In the genomic region with DNA sequence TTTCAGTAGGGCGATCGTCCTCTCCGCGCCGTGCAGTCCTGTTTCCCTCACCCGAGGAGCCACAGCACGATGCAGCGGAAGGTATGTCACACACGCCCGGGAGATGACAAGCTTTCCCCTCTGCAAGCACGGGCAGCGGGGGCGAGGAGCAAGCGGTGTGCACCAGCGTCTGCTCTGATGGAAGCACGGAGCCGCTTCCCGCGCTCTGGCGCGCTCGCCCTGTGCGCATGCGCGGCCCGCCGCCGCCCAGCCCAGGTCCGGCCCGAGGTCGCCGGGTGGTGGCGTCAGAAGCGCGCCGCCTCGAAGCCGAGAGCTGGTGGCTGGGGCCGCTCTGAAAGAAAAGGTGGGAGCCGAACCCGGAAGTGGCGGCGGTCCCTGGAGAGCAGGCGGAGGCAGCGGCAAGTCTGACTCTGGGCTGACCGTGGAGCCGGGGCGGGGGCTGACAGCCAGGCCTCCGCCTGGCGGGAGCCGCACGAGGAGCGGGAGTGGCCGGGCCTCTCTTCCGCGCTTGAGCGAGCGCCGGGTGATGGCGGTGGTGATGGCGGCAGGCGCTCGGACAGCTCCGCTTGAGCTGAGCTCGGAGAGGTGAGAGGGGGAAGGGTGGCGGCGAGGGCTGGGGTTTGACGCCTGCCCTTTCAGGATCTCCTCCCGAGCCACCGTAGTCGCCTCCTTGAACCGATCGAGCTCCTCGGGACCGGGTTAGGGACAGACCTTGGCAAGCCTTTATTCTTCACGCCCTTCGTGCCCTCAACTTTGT, we compare ENCODE assay signal across 8 mouse cellular contexts. TPM values are rescaled to one million over a fixed set of nuclear protein-coding genes. Genes with fewer than 3 reads are reported as not detected.
DNase-seq lines count a peak whose midpoint lies in the region; ATAC-seq lines count a peak whose summit lies in the region.

A gene (minus strand): TSS at position 221 of the 757 bp plus-strand sequence.
A gene (plus strand): TSS at position 295 of the 757 bp plus-strand sequence.

- DNase-seq in Muller cell, postnatal 12 days (ENCODE audit: inconsistent ontology term): peak; percentile 96
- peak; percentile 96 for DNase-seq in cerebellum, adult 9-11 months
- peak; percentile 87 to 93 for DNase-seq in frontal cortex, postnatal 10 days (ENCODE audit: low spot score in 2 of 2)
- peak; percentile 91 for DNase-seq in layer of hippocampus, postnatal 14 days (ENCODE audit: low spot score in 2 of 2)
- DNase-seq in lung, postnatal 14 days: peak; percentile 94
- peak; percentile 81 for DNase-seq in retina, adult 2 months (ENCODE audit: low read depth, low spot score)
- peak; percentile 95 to 97 for DNase-seq in thymus, postnatal 36 days

- under 1% methylated on average over 77 of the region's 77 CpGs for WGBS in hindbrain, embryonic 12.5 days

- H3K9me3 ChIP-seq in hindbrain, embryonic 12.5 days (replicated peaks): no peaks in the 10 kb centered on the region

- H3K27me3 ChIP-seq in hindbrain, embryonic 12.5 days: no peaks in the 10 kb centered on the region

- peak within 1 kb of the TSS; percentile 97 for H3K27ac ChIP-seq in hindbrain, embryonic 12.5 days

- peak; percentile 96 for ATAC-seq in hindbrain, embryonic 12.5 days (ENCODE audit: low FRiP score)

- peaks cover 12% of the 10 kb centered on the region for H3K4me1 ChIP-seq in hindbrain, embryonic 12.5 days

- peak within 1 kb of the TSS; percentile 86 for H3K4me3 ChIP-seq in hindbrain, embryonic 12.5 days

- H3K9ac ChIP-seq in hindbrain, embryonic 12.5 days: peak within 1 kb of the TSS; percentile 90

- peak within 1 kb of the TSS; percentile 65 for H3K4me2 ChIP-seq in hindbrain, embryonic 12.5 days (replicated peaks)

- peaks cover 7% of the 10 kb centered on the region; the same call in 1 of the 2 replicates for H3K36me3 ChIP-seq in hindbrain, embryonic 12.5 days

RNA-seq across cellular contexts. Expression of the first gene that starts in this region (rescaled TPM):
- polyA plus RNA-seq in hindbrain, embryonic 12.5 days (2016; fragmentation: Nextera tagmentation; extraction: Ambion mirVana): 33.9 and 34.5 TPM in 2 replicates
- total RNA-seq in layer of hippocampus, postnatal 14 days (2021): 1 to 10 TPM; 5.2 to 6.9 TPM

RNA-seq across cellular contexts. Expression of the second gene that starts in this region (rescaled TPM):
- 3.7 and 3.9 TPM in 2 replicates for polyA plus RNA-seq in hindbrain, embryonic 12.5 days (2016; fragmentation: Nextera tagmentation; extraction: Ambion mirVana)
- total RNA-seq in layer of hippocampus, postnatal 14 days (2021): 10 to 100 TPM; 10.7 to 11.2 TPM

Comparison
In these comparisons a context has a peak if more than half of its experiments do, and no peak if none do; other contexts are left out.
1. Peak in every context shown above with its lines: DNase-seq, ATAC-seq, H3K4me3 ChIP-seq and H3K27ac ChIP-seq.